Mouse (Mus musculus): Measurements from ENCODE around the gene Tsnaxip1.

The Tsnaxip1 gene

GRCm38 (mm10) chr8:105826861-105827848 is at the start of gene Tsnaxip1, which contains the start of gene Ranbp10:
TSS of gene Tsnaxip1 (plus strand) at chr8:105827731.
TSS of gene Ranbp10 (minus strand) at chr8:105827350.
- DNase-seq, result peak; percentile 94

GRCm38 (mm10) chr8:105777833-105778232 is 49.7 kb upstream of the Tsnaxip1 start:
- no peak for DNase-seq

GRCm38 (mm10) chr8:105780298-105780697 is 47.2 kb upstream of the Tsnaxip1 start:
- no peak for DNase-seq

GRCm38 (mm10) chr8:105788241-105788640 is 39.3 kb upstream of the Tsnaxip1 start:
- DNase-seq, result peak; percentile 87

GRCm38 (mm10) chr8:105788927-105789326 is 38.6 kb upstream of the Tsnaxip1 start:
- peak; percentile 51 for DNase-seq

- DNase-seq, result no peak
Measured at GRCm38 (mm10) chr8:105789626-105790025, 37.9 kb upstream of the Tsnaxip1 start.

- DNase-seq, result no peak
Measured at GRCm38 (mm10) chr8:105793331-105793730, 34.2 kb upstream of the Tsnaxip1 start.

GRCm38 (mm10) chr8:105794009-105794598 is 33.4 kb upstream of the Tsnaxip1 start:
- DNase-seq, result no peak

- no peak for DNase-seq
Measured at GRCm38 (mm10) chr8:105795785-105796184, 31.7 kb upstream of the Tsnaxip1 start.

GRCm38 (mm10) chr8:105798408-105798807 is 29.1 kb upstream of the Tsnaxip1 start:
- no peak for DNase-seq

- DNase-seq, result no peak
Measured at GRCm38 (mm10) chr8:105799091-105799812, 28.3 kb upstream of the Tsnaxip1 start.

- DNase-seq, result no peak
Measured at GRCm38 (mm10) chr8:105801153-105801904, 26.2 kb upstream of the Tsnaxip1 start.

GRCm38 (mm10) chr8:105804797-105805196 is 22.7 kb upstream of the Tsnaxip1 start:
- DNase-seq, result no peak

- no peak for DNase-seq
Measured at GRCm38 (mm10) chr8:105805346-105805745, 22.2 kb upstream of the Tsnaxip1 start.

- no peak for DNase-seq
Measured at GRCm38 (mm10) chr8:105805964-105806363, 21.6 kb upstream of the Tsnaxip1 start.

GRCm38 (mm10) chr8:105807766-105808165 is 19.8 kb upstream of the Tsnaxip1 start:
- no peak for DNase-seq

GRCm38 (mm10) chr8:105808480-105808879 is 19.1 kb upstream of the Tsnaxip1 start:
- DNase-seq, result no peak

GRCm38 (mm10) chr8:105810245-105810786 is 17.2 kb upstream of the Tsnaxip1 start:
- peak; percentile 28 for DNase-seq

GRCm38 (mm10) chr8:105811061-105811460 is 16.5 kb upstream of the Tsnaxip1 start:
- DNase-seq, result no peak

- DNase-seq, result no peak
Measured at GRCm38 (mm10) chr8:105811543-105811942, 16.0 kb upstream of the Tsnaxip1 start.

GRCm38 (mm10) chr8:105812511-105812910 is 15.0 kb upstream of the Tsnaxip1 start:
- DNase-seq, result no peak

- DNase-seq, result no peak
Measured at GRCm38 (mm10) chr8:105813241-105813640, 14.3 kb upstream of the Tsnaxip1 start.
